Mouse (Mus musculus): Measurements from ENCODE around the gene Ncaph2. TPM values are rescaled to one million over a fixed set of nuclear protein-coding genes. Genes with fewer than 3 reads are reported as not detected.

Ncaph2 gene
- polyA plus RNA-seq, 1 experiment from 2014 or later, result 150 TPM

GRCm38 (mm10) chr15:89354455-89354854, 1.1 kb upstream of the Ncaph2 start:
- ATAC-seq (ENCODE audit: insufficient read depth, low FRiP score), result no peak
- Histone ChIP-seq H3K4me3 (replicated peaks; ENCODE audit: low read length) (peak overlapping the region; percentile 86), H3K4me1 (ENCODE audit: control insufficient read depth, insufficient read depth, low read length) (peaks cover 13% of the 10 kb centered on the region), H3K9ac (ENCODE audit: low read length) (peak overlapping the region; percentile 86), H3K9me3 (replicated peaks; ENCODE audit: control insufficient read depth, low read length) (no peaks in the 10 kb centered on the region), H3K27me3 (ENCODE audit: control insufficient read depth, insufficient read depth, low read length) (no peaks in the 10 kb centered on the region), H3K4me2 (ENCODE audit: low read depth, low read length) (peak overlapping the region; percentile 96), H3K27ac (ENCODE audit: low read length) (no peak overlapping the region), H3K36me3 (ENCODE audit: control insufficient read depth, insufficient read depth, low read length) (peaks cover 14% of the 10 kb centered on the region)
- WGBS, result 69% methylated on average over 7 of the region's 7 CpGs

DNA sequence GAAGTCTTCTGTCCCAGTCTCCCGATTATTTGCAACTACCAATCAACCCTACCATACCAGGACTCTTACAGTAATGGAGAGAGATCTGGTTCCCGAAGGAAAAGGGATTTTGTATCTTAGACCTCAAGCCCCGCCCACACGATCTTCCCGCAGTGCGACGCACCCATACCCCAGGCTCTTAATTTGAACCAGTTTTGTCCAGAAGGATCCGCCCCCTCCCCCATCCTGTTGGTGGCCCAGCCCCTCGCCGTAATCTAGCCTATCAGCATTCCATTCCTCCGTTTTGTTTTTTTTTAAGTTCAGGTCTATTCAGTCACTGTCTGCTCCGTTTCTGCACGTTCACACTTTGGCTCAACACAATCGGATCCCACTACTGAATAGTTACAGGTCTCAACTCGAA, 853 bp downstream of the Ncaph2 start:
- H3K9me3 ChIP-seq (replicated peaks; ENCODE audit: control insufficient read depth, low read length), result no peaks in the 10 kb centered on the region
- under 1% methylated on average over 15 of the region's 15 CpGs for WGBS

GRCm38 (mm10) chr15:89358784-89359183, 3.3 kb downstream of the Ncaph2 start:
- H3K27ac ChIP-seq (ENCODE audit: low read length), result no peak overlapping the region
- peaks cover 16% of the 10 kb centered on the region for H3K36me3 ChIP-seq (ENCODE audit: control insufficient read depth, insufficient read depth, low read length)
- no peaks in the 10 kb centered on the region for H3K9me3 ChIP-seq (replicated peaks; ENCODE audit: control insufficient read depth, low read length)
- H3K4me2 ChIP-seq (ENCODE audit: low read depth, low read length), result no peak overlapping the region
- H3K9ac ChIP-seq (ENCODE audit: low read length), result no peak overlapping the region
- peaks cover 13% of the 10 kb centered on the region for H3K4me1 ChIP-seq (ENCODE audit: control insufficient read depth, insufficient read depth, low read length)
- H3K27me3 ChIP-seq (ENCODE audit: control insufficient read depth, insufficient read depth, low read length), result no peaks in the 10 kb centered on the region
- 73% methylated on average over 3 of the region's 3 CpGs for WGBS
- ATAC-seq (ENCODE audit: insufficient read depth, low FRiP score), result no peak
- H3K4me3 ChIP-seq (replicated peaks; ENCODE audit: low read length), result no peak overlapping the region

More for the DNA sequence above, 853 bp downstream of the Ncaph2 start:
- Histone ChIP-seq H3K9ac (ENCODE audit: low read length) (peak overlapping the region; percentile 86), H3K4me1 (ENCODE audit: control insufficient read depth, insufficient read depth, low read length) (peaks cover 13% of the 10 kb centered on the region), H3K27ac (ENCODE audit: low read length) (peak overlapping the region; percentile 96), H3K4me2 (ENCODE audit: low read depth, low read length) (peak overlapping the region; percentile 77), H3K27me3 (ENCODE audit: control insufficient read depth, insufficient read depth, low read length) (no peaks in the 10 kb centered on the region), H3K4me3 (replicated peaks; ENCODE audit: low read length) (peak overlapping the region; percentile 86), H3K36me3 (ENCODE audit: control insufficient read depth, insufficient read depth, low read length) (peaks cover 24% of the 10 kb centered on the region)
- ATAC-seq (ENCODE audit: insufficient read depth, low FRiP score), result peak; percentile 75; the same call in 1 of the 2 replicates

GRCm38 (mm10) chr15:89363051-89363450, 7.5 kb downstream of the Ncaph2 start:
- H3K4me3 ChIP-seq (replicated peaks; ENCODE audit: low read length), result no peak overlapping the region
- H3K9me3 ChIP-seq (replicated peaks; ENCODE audit: control insufficient read depth, low read length), result no peaks in the 10 kb centered on the region
- H3K4me2 ChIP-seq (ENCODE audit: low read depth, low read length), result no peak overlapping the region
- no peak overlapping the region for H3K27ac ChIP-seq (ENCODE audit: low read length)
- ATAC-seq (ENCODE audit: insufficient read depth, low FRiP score), result no peak
- 0 out of 2 replicates have a peak, but pooled peaks cover 3% of the 10 kb centered on the region for H3K4me1 ChIP-seq (ENCODE audit: control insufficient read depth, insufficient read depth, low read length)
- whole genome bisulfite sequencing, result 83% methylated on average over 7 of the region's 7 CpGs
- peaks cover 38% of the 10 kb centered on the region for H3K36me3 ChIP-seq (ENCODE audit: control insufficient read depth, insufficient read depth, low read length)
- H3K27me3 ChIP-seq (ENCODE audit: control insufficient read depth, insufficient read depth, low read length), result no peaks in the 10 kb centered on the region
- H3K9ac ChIP-seq (ENCODE audit: low read length), result no peak overlapping the region

GRCm38 (mm10) chr15:89365141-89365551, 9.6 kb downstream of the Ncaph2 start:
- 89% methylated on average over 4 of the region's 4 CpGs for WGBS
- Histone ChIP-seq H3K9me3 (replicated peaks; ENCODE audit: control insufficient read depth, low read length) (no peaks in the 10 kb centered on the region), H3K9ac (ENCODE audit: low read length) (no peak overlapping the region), H3K4me2 (ENCODE audit: low read depth, low read length) (no peak overlapping the region), H3K27ac (ENCODE audit: low read length) (no peak overlapping the region), H3K36me3 (ENCODE audit: control insufficient read depth, insufficient read depth, low read length) (peaks cover 55% of the 10 kb centered on the region), H3K4me1 (ENCODE audit: control insufficient read depth, insufficient read depth, low read length) (no peaks in the 10 kb centered on the region), H3K27me3 (ENCODE audit: control insufficient read depth, insufficient read depth, low read length) (no peaks in the 10 kb centered on the region), H3K4me3 (replicated peaks; ENCODE audit: low read length) (no peak overlapping the region)
- ATAC-seq (ENCODE audit: insufficient read depth, low FRiP score), result no peak

DNA sequence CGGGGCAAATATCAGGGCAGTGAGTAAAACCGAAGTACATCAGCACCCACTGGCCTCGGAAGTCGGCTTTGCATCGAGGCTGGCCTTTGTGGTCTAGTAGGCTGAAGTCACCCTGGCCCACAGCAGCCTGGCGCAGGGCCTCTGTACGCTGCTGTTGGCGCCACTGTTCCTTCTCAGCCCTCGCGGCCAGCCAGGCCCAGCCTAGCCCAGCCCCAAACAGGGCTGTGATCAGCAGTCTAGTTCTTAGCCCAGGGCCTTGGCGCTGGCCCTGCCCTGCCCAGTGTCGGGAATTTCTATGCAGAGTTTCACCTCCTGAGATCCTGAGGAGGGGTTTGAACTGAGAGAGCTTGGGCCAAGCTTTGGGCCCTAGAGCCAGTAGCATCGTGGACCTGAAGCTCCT, 16.5 kb downstream of the Ncaph2 start:
- no peak overlapping the region for H3K4me3 ChIP-seq (replicated peaks; ENCODE audit: low read length)
- H3K27me3 ChIP-seq (ENCODE audit: control insufficient read depth, insufficient read depth, low read length), result peaks cover 11% of the 10 kb centered on the region
- no peak overlapping the region for H3K9ac ChIP-seq (ENCODE audit: low read length)
- H3K9me3 ChIP-seq (replicated peaks; ENCODE audit: control insufficient read depth, low read length), result no peaks in the 10 kb centered on the region
- peaks cover 10% of the 10 kb centered on the region; the same call in 1 of the 2 replicates for H3K4me1 ChIP-seq (ENCODE audit: control insufficient read depth, insufficient read depth, low read length)
- H3K27ac ChIP-seq (ENCODE audit: low read length), result no peak overlapping the region
- ATAC-seq (ENCODE audit: insufficient read depth, low FRiP score), result no peak
- no peak overlapping the region for H3K4me2 ChIP-seq (ENCODE audit: low read depth, low read length)
- peaks cover 39% of the 10 kb centered on the region for H3K36me3 ChIP-seq (ENCODE audit: control insufficient read depth, insufficient read depth, low read length)
- 85% methylated on average over 13 of the region's 13 CpGs for WGBS

GRCm38 (mm10) chr15:89372536-89372935, 17.0 kb downstream of the Ncaph2 start:
- Histone ChIP-seq H3K27me3 (ENCODE audit: control insufficient read depth, insufficient read depth, low read length) (peaks cover 15% of the 10 kb centered on the region), H3K9me3 (replicated peaks; ENCODE audit: control insufficient read depth, low read length) (no peaks in the 10 kb centered on the region), H3K4me2 (ENCODE audit: low read depth, low read length) (peak overlapping the region; percentile 87), H3K4me3 (replicated peaks; ENCODE audit: low read length) (peak overlapping the region; percentile 72; the same call in 1 of the 2 replicates), H3K4me1 (ENCODE audit: control insufficient read depth, insufficient read depth, low read length) (peaks cover 10% of the 10 kb centered on the region; the same call in 1 of the 2 replicates), H3K27ac (ENCODE audit: low read length) (peak overlapping the region; percentile 96; the same call in 1 of the 2 replicates), H3K36me3 (ENCODE audit: control insufficient read depth, insufficient read depth, low read length) (peaks cover 35% of the 10 kb centered on the region), H3K9ac (ENCODE audit: low read length) (peak overlapping the region; percentile 90)
- ATAC-seq (ENCODE audit: insufficient read depth, low FRiP score), result no peak
- 74% methylated on average over 7 of the region's 7 CpGs for WGBS

GRCm38 (mm10) chr15:89373027-89373761, 17.7 kb downstream of the Ncaph2 start:
- Histone ChIP-seq H3K36me3 (ENCODE audit: control insufficient read depth, insufficient read depth, low read length) (peaks cover 31% of the 10 kb centered on the region), H3K4me2 (ENCODE audit: low read depth, low read length) (peak overlapping the region; percentile 87), H3K4me3 (replicated peaks; ENCODE audit: low read length) (peak overlapping the region; percentile 72), H3K27me3 (ENCODE audit: control insufficient read depth, insufficient read depth, low read length) (peaks cover 21% of the 10 kb centered on the region), H3K4me1 (ENCODE audit: control insufficient read depth, insufficient read depth, low read length) (peaks cover 10% of the 10 kb centered on the region; the same call in 1 of the 2 replicates), H3K27ac (ENCODE audit: low read length) (peak overlapping the region; percentile 96), H3K9me3 (replicated peaks; ENCODE audit: control insufficient read depth, low read length) (no peaks in the 10 kb centered on the region), H3K9ac (ENCODE audit: low read length) (peak overlapping the region; percentile 90)
- 2% methylated on average over 35 of the region's 35 CpGs for whole genome bisulfite sequencing
- ATAC-seq (ENCODE audit: insufficient read depth, low FRiP score), result peak; percentile 86

DNA sequence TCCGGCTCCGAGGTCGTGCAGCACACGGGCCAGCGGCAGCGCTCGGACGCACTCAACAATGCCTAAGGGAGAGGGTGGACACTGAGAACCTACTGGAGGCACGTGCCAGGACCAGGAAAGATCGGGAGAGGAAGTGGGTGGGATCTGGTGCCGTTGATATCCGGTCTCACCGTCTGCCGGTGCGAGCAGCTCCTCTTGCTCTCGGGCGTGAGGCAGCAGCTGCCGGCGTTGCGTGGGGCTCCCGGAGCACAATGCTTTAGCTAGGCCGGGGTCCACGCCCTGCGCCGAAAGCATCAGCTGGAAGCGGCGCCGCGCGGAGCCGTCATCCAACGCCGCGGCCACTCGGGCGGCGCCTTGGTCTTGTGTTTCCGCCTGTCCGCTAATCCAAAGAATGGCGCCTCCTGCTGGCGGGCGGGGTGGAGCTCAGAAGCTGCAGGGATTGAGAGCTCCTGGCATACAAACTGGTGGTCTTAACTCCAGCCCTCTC, 18.3 kb downstream of the Ncaph2 start, which contains the start of gene Sco2:
Sco2 (minus strand) TSS at position 85 of the 487 bp plus-strand sequence.
- peak within 1 kb of the TSS; percentile 96 for H3K27ac ChIP-seq (ENCODE audit: low read length)
- under 1% methylated on average over 42 of the region's 42 CpGs for WGBS
- peak within 1 kb of the TSS; percentile 90 for H3K9ac ChIP-seq (ENCODE audit: low read length)
- peaks cover 26% of the 10 kb centered on the region for H3K36me3 ChIP-seq (ENCODE audit: control insufficient read depth, insufficient read depth, low read length)
- H3K4me3 ChIP-seq (replicated peaks; ENCODE audit: low read length), result peak within 1 kb of the TSS; percentile 72
- ATAC-seq (ENCODE audit: insufficient read depth, low FRiP score), result peak; percentile 87
- peaks cover 28% of the 10 kb centered on the region for H3K27me3 ChIP-seq (ENCODE audit: control insufficient read depth, insufficient read depth, low read length)
- H3K9me3 ChIP-seq (replicated peaks; ENCODE audit: control insufficient read depth, low read length), result no peaks in the 10 kb centered on the region
- H3K4me2 ChIP-seq (ENCODE audit: low read depth, low read length), result peak within 1 kb of the TSS; percentile 87
- peaks cover 14% of the 10 kb centered on the region for H3K4me1 ChIP-seq (ENCODE audit: control insufficient read depth, insufficient read depth, low read length)
